18 mouse cellular contexts compared by ENCODE assay signal in genomic region chr16:44546831-44547230, GRCm38 (mm10). TPM values are rescaled to one million over a fixed set of nuclear protein-coding genes. Genes with fewer than 3 reads are reported as not detected.
DNase-seq lines count a peak whose midpoint lies in the region; ATAC-seq and TF ChIP-seq lines count a peak whose summit lies in the region.
"Had no signal": no experiment of that assay in that cellular context is flagged by ENCODE, and none has a peak within 500 bp of the region (broad histone marks: within the 10 kb centered on the region; RNA-seq: fewer than 3 reads in every experiment).

No protein-coding gene starts in this region.

- no peak overlapping the region for H3K4me3 ChIP-seq in forebrain, embryonic 10.5 days
- no peak overlapping the region for H3K4me3 ChIP-seq in forebrain, embryonic 14.5 days (ENCODE audit: low read depth, low read length)
- no peak overlapping the region for H3K4me3 ChIP-seq in thymus, adult 2 months (ENCODE audit: control insufficient read depth, insufficient read depth, low read length)
- H3K4me3 ChIP-seq: heart, embryonic 12.5 days had no signal

- no peak for TF ChIP-seq POLR2A in thymus, adult 2 months (IDR thresholded peaks at IDR 0.05; ENCODE audit: control insufficient read depth, extremely low read depth, insufficient read depth, low read length, poor library complexity)

- WGBS in forebrain, embryonic 10.5 days = 73% methylated on average over 8 of the region's 8 CpGs
- WGBS in forebrain, embryonic 14.5 days = 72% methylated on average over 8 of the region's 8 CpGs
- 5% methylated on average over 8 of the region's 8 CpGs for WGBS in thymus, adult 2 months

- no peaks in the 10 kb centered on the region; the same call in 1 of the 2 replicates for H3K9me3 ChIP-seq in forebrain, embryonic 10.5 days
- H3K9me3 ChIP-seq in forebrain, embryonic 14.5 days (replicated peaks; ENCODE audit: control insufficient read depth, low read length) = no peaks in the 10 kb centered on the region
- H3K9me3 ChIP-seq: heart, embryonic 12.5 days had no signal

- no peak for DNase-seq in forebrain, embryonic 10.5 days (ENCODE audit: extremely low spot score, low spot score)
- no peak for DNase-seq in forebrain, embryonic 14.5 days (ENCODE audit: low spot score)
- DNase-seq in thymus, adult 2 months = peak; percentile 19
- DNase-seq in thymus, adult 18-20 months = no peak
- DNase-seq in embryo, embryonic 9.5 days (ENCODE audit: extremely low spot score) = no peak
- DNase-seq in heart, adult 9 months (ENCODE audit: low spot score in 2 of 2) = no peak
- no peak for DNase-seq in urinary bladder, postnatal 25 days (ENCODE audit: low spot score)
- DNase-seq: cerebellum, adult 11 months; kidney, adult 11 months; kidney, postnatal 36 days; layer of hippocampus, postnatal 36 days; left cerebral cortex, postnatal 4 days; lung, postnatal 14 days; right cerebral cortex, postnatal 25 days had no signal

- no peak overlapping the region for H3K9ac ChIP-seq in forebrain, embryonic 14.5 days (ENCODE audit: low read length)
- H3K9ac ChIP-seq: heart, embryonic 12.5 days; liver, embryonic 14.5 days had no signal

- peak overlapping the region; percentile 48; the same call in 1 of the 2 replicates for H3K27ac ChIP-seq in forebrain, embryonic 10.5 days
- H3K27ac ChIP-seq in forebrain, embryonic 14.5 days (ENCODE audit: low read depth, low read length) = no peak overlapping the region
- no peak overlapping the region for H3K27ac ChIP-seq in thymus, adult 2 months (ENCODE audit: control insufficient read depth, insufficient read depth, low read length)
- H3K27ac ChIP-seq: liver, embryonic 14.5 days had no signal

- H3K4me2 ChIP-seq in forebrain, embryonic 14.5 days (ENCODE audit: low read length) = no peak overlapping the region
- H3K4me2 ChIP-seq: heart, embryonic 12.5 days had no signal

- no peak for TF ChIP-seq CTCF in thymus, adult 2 months (IDR thresholded peaks at IDR 0.05; ENCODE audit: borderline replicate concordance, control insufficient read depth, extremely low read depth, insufficient read depth, low read length, poor library complexity)

- H3K4me1 ChIP-seq in forebrain, embryonic 10.5 days = peaks cover 89% of the 10 kb centered on the region
- peaks cover 55% of the 10 kb centered on the region for H3K4me1 ChIP-seq in forebrain, embryonic 14.5 days (ENCODE audit: control insufficient read depth, insufficient read depth, low read length)
- H3K4me1 ChIP-seq in thymus, adult 2 months (replicated peaks; ENCODE audit: control insufficient read depth, insufficient read depth, low read length) = peaks cover 9% of the 10 kb centered on the region; the same call in 1 of the 2 replicates

- ATAC-seq in forebrain, embryonic 14.5 days = no peak
- peak; percentile 49 for ATAC-seq in megakaryocyte, adult 5-6 weeks (ENCODE audit: poor library complexity, severe bottlenecking)

- no peaks in the 10 kb centered on the region for H3K27me3 ChIP-seq in forebrain, embryonic 10.5 days (ENCODE audit: poor library complexity, severe bottlenecking)
- H3K27me3 ChIP-seq in forebrain, embryonic 14.5 days (replicated peaks; ENCODE audit: control insufficient read depth, insufficient read depth, low read length) = no peaks in the 10 kb centered on the region
- no peaks in the 10 kb centered on the region for H3K27me3 ChIP-seq in thymus, adult 2 months (ENCODE audit: control insufficient read depth, insufficient read depth, low read length)
- H3K27me3 ChIP-seq: CH12.LX; heart, embryonic 12.5 days had no signal

- peaks cover 46% of the 10 kb centered on the region for H3K36me3 ChIP-seq in forebrain, embryonic 10.5 days (replicated peaks)
- H3K36me3 ChIP-seq in forebrain, embryonic 14.5 days (ENCODE audit: control insufficient read depth, insufficient read depth, low read length) = 0 out of 2 replicates have a peak, but pooled peaks cover 4% of the 10 kb centered on the region
- no peaks in the 10 kb centered on the region for H3K36me3 ChIP-seq in thymus, adult 2 months (ENCODE audit: control insufficient read depth, insufficient read depth, low read length)
- H3K36me3 ChIP-seq: heart, embryonic 12.5 days had no signal

RNA-seq across cellular contexts. Expression of gene Boc, which starts 11.9 kb away (rescaled TPM):
- 25.9 TPM in 2 replicates for polyA plus RNA-seq in forebrain, embryonic 10.5 days (2016; fragmentation: Nextera tagmentation; extraction: Ambion mirVana)
- 11.5 and 13.3 TPM in 2 replicates for polyA plus RNA-seq in forebrain, embryonic 14.5 days (2014; fragmentation: Nextera tagmentation; extraction: Ambion mirVana)
- 13.1 and 14.6 TPM in 2 replicates for polyA plus RNA-seq in thymus, adult 2 months (2012; rRNA removed)
- total RNA-seq in megakaryocyte, adult 5-6 weeks (2015) = 0.07 TPM in 1 of 2 replicates, not detected in the other
- total RNA-seq in megakaryocyte, adult 5-6 weeks (2017) = not detected in 2 replicates
